Mouse (Mus musculus) frontal cortex, postnatal 10 days (tissue): ENCODE results near the gene Ddb2.

Experiments used
- DNase-seq, 2 experiments: peaks; one replicate each; pipeline ENCODE4 v3.0.0; 2022; ENCODE audit warnings: low spot score in 2 of 2, mixed read lengths in 1 of 2

The Ddb2 gene

GRCm38 (mm10) chr2:91190501-91190900 is 46.3 kb downstream of the Ddb2 start:
- no peak for DNase-seq

GRCm38 (mm10) chr2:91187431-91187830 is 49.4 kb downstream of the Ddb2 start:
- DNase-seq: no peak

GRCm38 (mm10) chr2:91186208-91186607 is 50.6 kb downstream of the Ddb2 start:
- DNase-seq: no peak

GRCm38 (mm10) chr2:91183711-91184405 is 52.9 kb downstream of the Ddb2 start, which contains the start of gene Madd:
Madd (minus strand) TSS chr2:91183837.
- peak in 1 of 2 experiments; percentile 31 for DNase-seq

GRCm38 (mm10) chr2:91183148-91183513 is 53.7 kb downstream of the Ddb2 start:
- peak; percentile 92 to 95 for DNase-seq

GRCm38 (mm10) chr2:91182405-91183147 is 54.2 kb downstream of the Ddb2 start:
- peak; percentile 75 to 84 for DNase-seq

GRCm38 (mm10) chr2:91182016-91182404 is 54.8 kb downstream of the Ddb2 start:
- DNase-seq: no peak

- no peak for DNase-seq
Measured at GRCm38 (mm10) chr2:91180706-91181105, 56.1 kb downstream of the Ddb2 start.

GRCm38 (mm10) chr2:91179825-91180224 is 57.0 kb downstream of the Ddb2 start:
- no peak for DNase-seq

GRCm38 (mm10) chr2:91176234-91176633 is 60.5 kb downstream of the Ddb2 start:
- DNase-seq: no peak

GRCm38 (mm10) chr2:91175490-91175889 is 61.3 kb downstream of the Ddb2 start:
- no peak for DNase-seq

- DNase-seq: no peak
Measured at GRCm38 (mm10) chr2:91169587-91170322, 67.0 kb downstream of the Ddb2 start.

GRCm38 (mm10) chr2:91167629-91168028 is 69.2 kb downstream of the Ddb2 start:
- no peak for DNase-seq

GRCm38 (mm10) chr2:91164991-91165390 is 71.8 kb downstream of the Ddb2 start:
- no peak for DNase-seq

- DNase-seq: no peak
Measured at GRCm38 (mm10) chr2:91163532-91163931, 73.2 kb downstream of the Ddb2 start.

- DNase-seq: no peak
Measured at GRCm38 (mm10) chr2:91162952-91163351, 73.8 kb downstream of the Ddb2 start.
